Mouse (Mus musculus): ENCODE data around the gene Samhd1. TPM values are rescaled to one million over a fixed set of nuclear protein-coding genes. Genes with fewer than 3 reads are reported as not detected.

The Samhd1 gene
- total RNA-seq, 2 experiments from 2014 or later = 16.7 to 17.4 TPM

GRCm38 (mm10) chr2:157078793-157079700, 56.0 kb downstream of the Samhd1 start, which contains the start of gene Soga1:
Gene Soga1 (minus strand): TSS chr2:157079254.
- intact Hi-C loops (cut with DNase I) = loop anchor here (5.0 kb wide), 1 partner anchor 37 kb away; no protein-coding TSS in a partner anchor
- DNase-seq (ENCODE audit: extremely low spot score in 1 of 2, low spot score in 2 of 2) = peak; percentile 73 to 94

GRCm38 (mm10) chr2:157078059-157078792, 56.8 kb downstream of the Samhd1 start:
- intact Hi-C loops (cut with DNase I) = loop anchor here (5.0 kb wide), 1 partner anchor 36 kb away; no protein-coding TSS in a partner anchor
- peak in 1 of 2 experiments; percentile 62 for DNase-seq (ENCODE audit: extremely low spot score in 1 of 2, low spot score in 2 of 2)

GRCm38 (mm10) chr2:157077641-157078058, 57.4 kb downstream of the Samhd1 start:
- DNase-seq (ENCODE audit: extremely low spot score in 1 of 2, low spot score in 2 of 2) = peak; percentile 83 to 94
- intact Hi-C loops (cut with DNase I) = loop anchor here (5.0 kb wide), 1 partner anchor 35 kb away; no protein-coding TSS in a partner anchor

- peak in 1 of 2 experiments; percentile 61 for DNase-seq (ENCODE audit: extremely low spot score in 1 of 2, low spot score in 2 of 2)
- intact Hi-C loops (cut with DNase I) = loop anchor here (5.0 kb wide), 1 partner anchor 35 kb away; no protein-coding TSS in a partner anchor
Measured at GRCm38 (mm10) chr2:157077160-157077559, 57.9 kb downstream of the Samhd1 start.

GRCm38 (mm10) chr2:157076585-157076984, 58.5 kb downstream of the Samhd1 start:
- peak in 1 of 2 experiments; percentile 14 for DNase-seq (ENCODE audit: extremely low spot score in 1 of 2, low spot score in 2 of 2)
- intact Hi-C loops (cut with DNase I) = loop anchor here (5.0 kb wide), 1 partner anchor 34 kb away; no protein-coding TSS in a partner anchor

GRCm38 (mm10) chr2:157075685-157076084, 59.4 kb downstream of the Samhd1 start:
- intact Hi-C loops (cut with DNase I) = loop anchor here (5.0 kb wide), 1 partner anchor 33 kb away; no protein-coding TSS in a partner anchor
- peak in 1 of 2 experiments; percentile 67 for DNase-seq (ENCODE audit: extremely low spot score in 1 of 2, low spot score in 2 of 2)

GRCm38 (mm10) chr2:157075226-157075625, 59.8 kb downstream of the Samhd1 start:
- DNase-seq (ENCODE audit: extremely low spot score in 1 of 2, low spot score in 2 of 2) = no peak
- intact Hi-C loops (cut with DNase I) = loop anchor here (5.0 kb wide), 1 partner anchor 33 kb away; no protein-coding TSS in a partner anchor

- peak in 1 of 2 experiments; percentile 17 for DNase-seq (ENCODE audit: extremely low spot score in 1 of 2, low spot score in 2 of 2)
- intact Hi-C loops (cut with DNase I) = loop anchor here (5.0 kb wide), 1 partner anchor 32 kb away; no protein-coding TSS in a partner anchor
Measured at GRCm38 (mm10) chr2:157074772-157075171, 60.3 kb downstream of the Samhd1 start.

GRCm38 (mm10) chr2:157074186-157074724, 60.8 kb downstream of the Samhd1 start:
- peak in 1 of 2 experiments; percentile 54 for DNase-seq (ENCODE audit: extremely low spot score in 1 of 2, low spot score in 2 of 2)
- intact Hi-C loops (cut with DNase I) = no loop called here

GRCm38 (mm10) chr2:157073378-157074052, 61.5 kb downstream of the Samhd1 start:
- intact Hi-C loops (cut with DNase I) = no loop called here
- DNase-seq (ENCODE audit: extremely low spot score in 1 of 2, low spot score in 2 of 2) = peak in 1 of 2 experiments; percentile 51

- intact Hi-C loops (cut with DNase I) = no loop called here
- peak in 1 of 2 experiments; percentile 20 for DNase-seq (ENCODE audit: extremely low spot score in 1 of 2, low spot score in 2 of 2)
Measured at GRCm38 (mm10) chr2:157072316-157072990, 62.6 kb downstream of the Samhd1 start.

- intact Hi-C loops (cut with DNase I) = no loop called here
- peak in 1 of 2 experiments; percentile 82 for DNase-seq (ENCODE audit: extremely low spot score in 1 of 2, low spot score in 2 of 2)
Measured at GRCm38 (mm10) chr2:157071556-157071955, 63.5 kb downstream of the Samhd1 start.

- peak in 1 of 2 experiments; percentile 75 for DNase-seq (ENCODE audit: extremely low spot score in 1 of 2, low spot score in 2 of 2)
- intact Hi-C loops (cut with DNase I) = no loop called here
Measured at GRCm38 (mm10) chr2:157070365-157070764, 64.7 kb downstream of the Samhd1 start.

GRCm38 (mm10) chr2:157069755-157070315, 65.2 kb downstream of the Samhd1 start:
- intact Hi-C loops (cut with DNase I) = no loop called here
- no peak for DNase-seq (ENCODE audit: extremely low spot score in 1 of 2, low spot score in 2 of 2)

GRCm38 (mm10) chr2:157069355-157069735, 65.7 kb downstream of the Samhd1 start:
- intact Hi-C loops (cut with DNase I) = no loop called here
- DNase-seq (ENCODE audit: extremely low spot score in 1 of 2, low spot score in 2 of 2) = no peak

- DNase-seq (ENCODE audit: extremely low spot score in 1 of 2, low spot score in 2 of 2) = no peak
- intact Hi-C loops (cut with DNase I) = no loop called here
Measured at GRCm38 (mm10) chr2:157068701-157069354, 66.2 kb downstream of the Samhd1 start.
